Mouse (Mus musculus): ENCODE results near the gene Akap2. TPM values are rescaled to one million over a fixed set of nuclear protein-coding genes. Genes with fewer than 3 reads are reported as not detected.

Gene Akap2
- polyA plus RNA-seq, 1 experiment from 2014 or later, result 10.5 TPM

DNA sequence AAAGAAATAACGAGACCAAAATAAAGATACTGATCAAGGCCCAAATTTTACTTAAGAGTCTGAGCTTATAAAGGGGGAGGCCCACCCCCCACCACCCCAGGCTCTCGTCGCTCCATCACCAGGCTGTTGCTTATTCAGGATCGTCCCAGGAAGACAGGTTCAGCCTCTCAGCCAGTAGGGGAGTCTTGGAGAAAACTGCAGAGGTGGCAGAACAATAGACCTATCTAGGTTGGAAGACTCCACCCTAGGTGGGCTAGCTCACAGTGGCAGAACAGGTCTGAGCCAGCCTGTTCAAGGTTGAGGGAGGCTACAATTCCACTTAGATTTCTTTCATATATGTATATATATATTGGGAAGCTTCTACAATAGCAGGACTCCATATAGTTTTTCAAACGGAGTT, 216.7 kb downstream of the Akap2 start:
- H3K27me3 ChIP-seq (ENCODE audit: control insufficient read depth, insufficient read depth, low read depth, low read length), result no peaks in the 10 kb centered on the region
- WGBS, result 82% methylated on average over 5 of the region's 5 CpGs
- H3K9ac ChIP-seq (ENCODE audit: low read depth, low read length), result no peak overlapping the region
- ATAC-seq, result no peak
- H3K9me3 ChIP-seq (replicated peaks; ENCODE audit: control insufficient read depth, low read length, poor library complexity, severe bottlenecking), result no peaks in the 10 kb centered on the region; the same call in 1 of the 2 replicates
- no peak overlapping the region for H3K4me2 ChIP-seq (ENCODE audit: low read length)
- no peak overlapping the region for H3K4me3 ChIP-seq (ENCODE audit: low read depth, low read length)
- no peaks in the 10 kb centered on the region for H3K4me1 ChIP-seq (ENCODE audit: control insufficient read depth, insufficient read depth, low read length)
- no peak overlapping the region for H3K27ac ChIP-seq (ENCODE audit: low read length)
- H3K36me3 ChIP-seq (ENCODE audit: control insufficient read depth, insufficient read depth, low read length), result no peaks in the 10 kb centered on the region

DNA sequence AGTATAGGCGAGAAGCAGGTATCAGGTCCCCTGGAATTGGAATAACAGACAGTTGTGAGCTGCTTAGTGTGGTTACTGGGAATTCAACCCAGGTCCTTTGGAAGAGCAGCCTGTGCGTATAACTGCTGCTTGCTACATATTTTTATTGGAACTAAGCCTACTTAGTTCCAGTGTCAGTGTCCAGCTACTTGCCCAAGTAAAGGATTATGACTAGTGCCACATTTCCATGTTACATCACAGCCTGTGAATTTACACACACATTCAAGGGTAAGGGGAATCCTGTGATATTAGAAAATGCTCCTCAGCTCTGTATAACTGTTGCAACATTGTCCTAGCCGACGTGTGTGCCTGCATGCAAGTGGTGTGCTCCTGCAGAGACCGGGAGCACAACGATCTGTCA, 219.8 kb downstream of the Akap2 start:
- H3K9me3 ChIP-seq (replicated peaks; ENCODE audit: control insufficient read depth, low read length, poor library complexity, severe bottlenecking), result no peaks in the 10 kb centered on the region; the same call in 1 of the 2 replicates
- no peaks in the 10 kb centered on the region for H3K27me3 ChIP-seq (ENCODE audit: control insufficient read depth, insufficient read depth, low read depth, low read length)
- no peak overlapping the region for H3K27ac ChIP-seq (ENCODE audit: low read length)
- no peak overlapping the region for H3K4me2 ChIP-seq (ENCODE audit: low read length)
- WGBS, result 88% methylated on average over 6 of the region's 6 CpGs
- no peak overlapping the region for H3K4me3 ChIP-seq (ENCODE audit: low read depth, low read length)
- no peaks in the 10 kb centered on the region for H3K36me3 ChIP-seq (ENCODE audit: control insufficient read depth, insufficient read depth, low read length)
- ATAC-seq, result no peak
- H3K4me1 ChIP-seq (ENCODE audit: control insufficient read depth, insufficient read depth, low read length), result no peaks in the 10 kb centered on the region
- no peak overlapping the region for H3K9ac ChIP-seq (ENCODE audit: low read depth, low read length)

- no peak overlapping the region for H3K9ac ChIP-seq (ENCODE audit: low read depth, low read length)
- H3K4me2 ChIP-seq (ENCODE audit: low read length), result no peak overlapping the region
- H3K4me3 ChIP-seq (ENCODE audit: low read depth, low read length), result no peak overlapping the region
- ATAC-seq, result no peak
- no peaks in the 10 kb centered on the region for H3K27me3 ChIP-seq (ENCODE audit: control insufficient read depth, insufficient read depth, low read depth, low read length)
- peaks cover 9% of the 10 kb centered on the region for H3K36me3 ChIP-seq (ENCODE audit: control insufficient read depth, insufficient read depth, low read length)
- no peaks in the 10 kb centered on the region for H3K9me3 ChIP-seq (replicated peaks; ENCODE audit: control insufficient read depth, low read length, poor library complexity, severe bottlenecking)
- no peaks in the 10 kb centered on the region for H3K4me1 ChIP-seq (ENCODE audit: control insufficient read depth, insufficient read depth, low read length)
- WGBS, result 91% methylated on average over 4 of the region's 4 CpGs
- H3K27ac ChIP-seq (ENCODE audit: low read length), result no peak overlapping the region
Measured at GRCm38 (mm10) chr4:57940631-57941030, 223.2 kb downstream of the Akap2 start.

DNA sequence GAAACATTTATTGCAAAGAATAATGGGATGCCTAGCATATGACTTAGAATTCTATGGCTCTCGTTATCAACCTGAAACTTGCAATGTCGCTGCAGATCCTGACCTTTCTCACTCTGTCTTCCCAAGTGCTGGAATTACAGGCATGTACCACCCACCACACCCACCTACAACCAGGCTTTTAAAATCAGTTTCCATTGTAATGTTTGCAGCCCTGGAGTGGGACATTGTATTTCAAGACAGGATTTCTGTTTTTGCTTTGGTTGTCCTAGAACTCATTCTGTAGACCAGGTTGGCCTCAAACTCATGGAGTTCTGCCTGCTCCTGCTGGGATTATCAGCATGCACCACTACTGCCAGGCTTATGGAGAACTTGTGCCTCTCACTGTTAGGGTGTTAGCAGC, 225.4 kb downstream of the Akap2 start:
- no peak overlapping the region for H3K4me2 ChIP-seq (ENCODE audit: low read length)
- no peak for ATAC-seq
- 96% methylated on average over 2 of the region's 2 CpGs for WGBS

More for the DNA sequence above, 225.4 kb downstream of the Akap2 start:
- no peak overlapping the region for H3K9ac ChIP-seq (ENCODE audit: low read depth, low read length)
- H3K4me1 ChIP-seq (ENCODE audit: control insufficient read depth, insufficient read depth, low read length), result no peaks in the 10 kb centered on the region
- H3K36me3 ChIP-seq (ENCODE audit: control insufficient read depth, insufficient read depth, low read length), result peaks cover 15% of the 10 kb centered on the region
- no peak overlapping the region for H3K4me3 ChIP-seq (ENCODE audit: low read depth, low read length)
- H3K9me3 ChIP-seq (replicated peaks; ENCODE audit: control insufficient read depth, low read length, poor library complexity, severe bottlenecking), result no peaks in the 10 kb centered on the region
- no peaks in the 10 kb centered on the region for H3K27me3 ChIP-seq (ENCODE audit: control insufficient read depth, insufficient read depth, low read depth, low read length)
- H3K27ac ChIP-seq (ENCODE audit: low read length), result no peak overlapping the region

Other genes starting within 250 kb of the Akap2 start
- gene Pakap, start 149.5 kb upstream of the Akap2 start, polyA plus RNA-seq (2015; fragmentation: Nextera tagmentation; extraction: Ambion mirVana), result 11.2 and 12.7 TPM in 2 replicates
- gene D630039A03Rik, start 198.6 kb downstream of the Akap2 start, polyA plus RNA-seq (2015; fragmentation: Nextera tagmentation; extraction: Ambion mirVana), result 0.11 TPM in 1 of 2 replicates, not detected in the other
- 289 and 307 TPM in 2 replicates for gene Txn1, start 238.8 kb downstream of the Akap2 start, polyA plus RNA-seq (2015; fragmentation: Nextera tagmentation; extraction: Ambion mirVana)